Mouse (Mus musculus): ENCODE data around the gene Hck. TPM values are rescaled to one million over a fixed set of nuclear protein-coding genes. Genes with fewer than 3 reads are reported as not detected.

Gene Hck
- total and polyA plus RNA-seq, 2 experiments from 2014 or later, result 1.7 to 6.4 TPM

GRCm38 (mm10) chr2:153161684-153162080, 53.4 kb downstream of the Hck start:
- no peak for TF ChIP-seq EP300 (IDR thresholded peaks at IDR 0.05; ENCODE audit: low read depth)
- no peak for TF ChIP-seq CTCF (IDR thresholded peaks at IDR 0.05; ENCODE audit: low read depth)
- DNase-seq (ENCODE audit: low spot score) (peak; percentile 16), ATAC-seq (ENCODE audit: insufficient read depth, low read depth) (peak; percentile 47; the same call in 1 of the 2 replicates)
- Histone ChIP-seq H3K27ac (ENCODE audit: low read depth) (peak overlapping the region; percentile 84), H3K4me1 (ENCODE audit: control insufficient read depth, insufficient read depth) (peaks cover 6% of the 10 kb centered on the region), H3K9ac (replicated peaks; ENCODE audit: low read depth, low read length) (peak overlapping the region; percentile 79), H3K36me3 (replicated peaks; ENCODE audit: control insufficient read depth, insufficient read depth, low read length) (no peaks in the 10 kb centered on the region), H3K9me3 (replicated peaks; ENCODE audit: control insufficient read depth, low read length) (no peaks in the 10 kb centered on the region), H3K4me2 (ENCODE audit: low read depth, low read length) (peak overlapping the region; percentile 68), H3K4me3 (ENCODE audit: low read depth, low read length) (peak overlapping the region; percentile 85), H3K27me3 (ENCODE audit: control insufficient read depth, insufficient read depth, low read length) (no peaks in the 10 kb centered on the region)
- WGBS, result under 1% methylated on average over 16 of the region's 16 CpGs

- Histone ChIP-seq H3K4me2 (ENCODE audit: low read depth, low read length) (no peak overlapping the region), H3K9ac (replicated peaks; ENCODE audit: low read depth, low read length) (no peak overlapping the region), H3K4me1 (ENCODE audit: control insufficient read depth, insufficient read depth) (peaks cover 12% of the 10 kb centered on the region), H3K4me3 (ENCODE audit: low read depth, low read length) (no peak overlapping the region), H3K27ac (ENCODE audit: low read depth) (no peak overlapping the region), H3K27me3 (ENCODE audit: control insufficient read depth, insufficient read depth, low read length) (no peaks in the 10 kb centered on the region), H3K36me3 (replicated peaks; ENCODE audit: control insufficient read depth, insufficient read depth, low read length) (no peaks in the 10 kb centered on the region), H3K9me3 (replicated peaks; ENCODE audit: control insufficient read depth, low read length) (no peaks in the 10 kb centered on the region)
- 87% methylated on average over 6 of the region's 6 CpGs for WGBS
- ATAC-seq (ENCODE audit: insufficient read depth, low read depth) (no peak), DNase-seq (ENCODE audit: low spot score) (no peak)
- no peak for TF ChIP-seq CTCF (IDR thresholded peaks at IDR 0.05; ENCODE audit: low read depth)
Measured at GRCm38 (mm10) chr2:153167136-153167535, 58.9 kb downstream of the Hck start.

DNA sequence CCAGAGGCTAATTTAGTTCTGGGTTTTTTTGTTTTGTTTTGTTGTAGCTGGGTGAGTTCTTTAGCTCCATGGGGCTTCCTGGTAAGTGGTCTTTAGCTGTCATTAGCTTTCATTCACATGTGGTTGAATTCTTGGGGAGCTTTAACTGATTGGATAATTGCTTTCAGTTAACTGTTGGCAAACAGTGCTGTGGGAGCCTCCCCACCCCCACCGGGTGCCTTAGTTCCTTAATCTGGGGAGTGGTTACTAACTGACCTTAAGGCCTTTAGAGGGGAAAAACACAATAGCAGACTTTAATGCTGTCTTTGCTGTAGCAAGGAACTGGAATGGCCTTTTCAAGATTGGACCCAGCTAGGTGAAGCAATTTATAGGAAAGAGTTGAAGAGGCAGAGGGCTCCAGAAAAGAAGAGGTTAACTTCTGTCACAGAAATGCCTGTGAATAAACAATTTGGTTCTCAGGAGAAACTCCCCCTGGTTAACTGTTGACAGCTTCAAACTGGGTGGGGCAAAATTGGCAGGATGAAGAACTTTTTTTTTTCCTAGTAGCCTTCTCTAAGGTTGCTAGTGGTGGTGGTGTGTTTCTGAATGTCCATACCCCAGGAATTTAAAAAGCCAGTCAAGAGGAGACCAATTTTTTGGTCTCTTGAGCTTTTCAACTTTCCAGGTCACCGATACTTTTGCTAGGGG, 60.0 kb downstream of the Hck start:
- no peak for TF ChIP-seq CTCF (IDR thresholded peaks at IDR 0.05; ENCODE audit: low read depth)
- TF ChIP-seq EP300 (IDR thresholded peaks at IDR 0.05; ENCODE audit: low read depth), result no peak
- Histone ChIP-seq H3K27ac (ENCODE audit: low read depth) (no peak overlapping the region), H3K36me3 (replicated peaks; ENCODE audit: control insufficient read depth, insufficient read depth, low read length) (no peaks in the 10 kb centered on the region), H3K9ac (replicated peaks; ENCODE audit: low read depth, low read length) (no peak overlapping the region), H3K4me3 (ENCODE audit: low read depth, low read length) (no peak overlapping the region), H3K4me1 (ENCODE audit: control insufficient read depth, insufficient read depth) (peaks cover 10% of the 10 kb centered on the region; the same call in 1 of the 2 replicates), H3K4me2 (ENCODE audit: low read depth, low read length) (no peak overlapping the region), H3K9me3 (replicated peaks; ENCODE audit: control insufficient read depth, low read length) (no peaks in the 10 kb centered on the region), H3K27me3 (ENCODE audit: control insufficient read depth, insufficient read depth, low read length) (no peaks in the 10 kb centered on the region)
- no peak for ATAC-seq (ENCODE audit: insufficient read depth, low read depth)
- WGBS, result 31% methylated on average over 2 of the region's 2 CpGs
- DNase-seq (ENCODE audit: low spot score), result no peak

- DNase-seq (ENCODE audit: low spot score), result no peak
- H3K27me3 ChIP-seq (ENCODE audit: control insufficient read depth, insufficient read depth, low read length), result no peaks in the 10 kb centered on the region
- no peak overlapping the region for H3K4me3 ChIP-seq (ENCODE audit: low read depth, low read length)
- H3K4me1 ChIP-seq (ENCODE audit: control insufficient read depth, insufficient read depth), result peaks cover 10% of the 10 kb centered on the region; the same call in 1 of the 2 replicates
- H3K36me3 ChIP-seq (replicated peaks; ENCODE audit: control insufficient read depth, insufficient read depth, low read length), result no peaks in the 10 kb centered on the region
- ATAC-seq (ENCODE audit: insufficient read depth, low read depth), result no peak
- no peak overlapping the region for H3K9ac ChIP-seq (replicated peaks; ENCODE audit: low read depth, low read length)
- H3K9me3 ChIP-seq (replicated peaks; ENCODE audit: control insufficient read depth, low read length), result no peaks in the 10 kb centered on the region
- WGBS, result 59% methylated on average over 9 of the region's 9 CpGs
- TF ChIP-seq CTCF (IDR thresholded peaks at IDR 0.05; ENCODE audit: low read depth) (no peak), EP300 (IDR thresholded peaks at IDR 0.05; ENCODE audit: low read depth) (no peak)
- no peak overlapping the region for H3K27ac ChIP-seq (ENCODE audit: low read depth)
- no peak overlapping the region for H3K4me2 ChIP-seq (ENCODE audit: low read depth, low read length)
Measured at GRCm38 (mm10) chr2:153170490-153171224, 62.4 kb downstream of the Hck start.

DNA sequence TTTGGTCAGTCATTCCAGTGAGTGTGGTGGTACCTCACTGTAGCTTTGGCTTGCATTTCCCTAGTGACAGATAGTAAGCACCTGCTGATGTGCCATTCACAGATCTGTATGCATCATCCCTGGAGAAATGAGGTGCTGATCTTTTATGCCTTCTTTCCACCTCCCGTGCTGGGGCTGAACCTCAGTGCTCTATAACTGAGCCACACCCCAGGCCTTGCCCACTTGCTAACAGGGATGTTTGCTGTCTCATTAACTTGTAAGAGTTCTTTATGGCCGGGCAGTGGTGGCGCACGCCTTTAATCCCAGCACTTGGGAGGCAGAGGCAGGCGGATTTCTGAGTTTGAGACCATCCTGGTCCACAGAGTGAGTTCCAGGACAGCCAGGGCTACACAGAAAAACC, 63.7 kb downstream of the Hck start:
- no peak overlapping the region for H3K27ac ChIP-seq (ENCODE audit: low read depth)
- ATAC-seq (ENCODE audit: insufficient read depth, low read depth) (no peak), DNase-seq (ENCODE audit: low spot score) (no peak)
- peaks cover 10% of the 10 kb centered on the region; the same call in 1 of the 2 replicates for H3K4me1 ChIP-seq (ENCODE audit: control insufficient read depth, insufficient read depth)
- 86% methylated on average over 5 of the region's 5 CpGs for WGBS
- H3K36me3 ChIP-seq (replicated peaks; ENCODE audit: control insufficient read depth, insufficient read depth, low read length), result no peaks in the 10 kb centered on the region
- no peaks in the 10 kb centered on the region for H3K27me3 ChIP-seq (ENCODE audit: control insufficient read depth, insufficient read depth, low read length)
- no peaks in the 10 kb centered on the region for H3K9me3 ChIP-seq (replicated peaks; ENCODE audit: control insufficient read depth, low read length)
- no peak overlapping the region for H3K4me2 ChIP-seq (ENCODE audit: low read depth, low read length)
- H3K4me3 ChIP-seq (ENCODE audit: low read depth, low read length), result no peak overlapping the region
- no peak for TF ChIP-seq EP300 (IDR thresholded peaks at IDR 0.05; ENCODE audit: low read depth)
- H3K9ac ChIP-seq (replicated peaks; ENCODE audit: low read depth, low read length), result no peak overlapping the region
